In genomic region chr16:27376556-27376955, GRCm38 (mm10) we compare ENCODE assay signal across 38 mouse cellular contexts. TPM values are rescaled to one million over a fixed set of nuclear protein-coding genes. Genes with fewer than 3 reads are reported as not detected.
"Had no signal": no experiment of that assay in that cellular context is flagged by ENCODE, and none has a peak within 500 bp of the region (broad histone marks: within the 10 kb centered on the region; RNA-seq: fewer than 3 reads in every experiment).

No protein-coding gene starts in this region.

- H3K36me3 ChIP-seq: heart, embryonic 13.5 days; heart, embryonic 15.5 days; hindbrain, embryonic 10.5 days; hindbrain, embryonic 12.5 days; intestine, embryonic 15.5 days; limb, embryonic 13.5 days; limb, embryonic 15.5 days; liver, embryonic 12.5 days had no signal

- H3K27me3 ChIP-seq: heart, embryonic 13.5 days; heart, embryonic 15.5 days; hindbrain, embryonic 12.5 days; intestine, embryonic 15.5 days; limb, embryonic 13.5 days; limb, embryonic 15.5 days; liver, embryonic 12.5 days had no signal

- DNase-seq: gastrocnemius, adult 2 months; gastrocnemius, postnatal 10 days; gastrocnemius, postnatal 25 days; heart, adult 11 months; heart, adult 2 months; heart, postnatal 14 days; heart, postnatal 36 days; kidney, adult 18-20 months; kidney, adult 8-10 months; kidney, postnatal 10 days; kidney, postnatal 36 days; layer of hippocampus, postnatal 36 days; left cerebral cortex, postnatal 4 days had no signal

- H3K9me3 ChIP-seq: heart, embryonic 13.5 days; heart, embryonic 15.5 days; hindbrain, embryonic 10.5 days; hindbrain, embryonic 12.5 days; intestine, embryonic 15.5 days; limb, embryonic 13.5 days; limb, embryonic 15.5 days; liver, embryonic 12.5 days had no signal

- H3K4me1 ChIP-seq: heart, embryonic 13.5 days; heart, embryonic 15.5 days; hindbrain, embryonic 10.5 days; hindbrain, embryonic 12.5 days; intestine, embryonic 15.5 days; limb, embryonic 13.5 days; limb, embryonic 15.5 days; liver, embryonic 12.5 days had no signal

- H3K4me3 ChIP-seq: gastrocnemius, adult 2 months; heart, adult 2 months; heart, embryonic 13.5 days; heart, embryonic 15.5 days; hindbrain, embryonic 10.5 days; hindbrain, embryonic 12.5 days; intestine, embryonic 15.5 days; limb, embryonic 13.5 days; limb, embryonic 15.5 days; liver, embryonic 12.5 days had no signal

- H3K9ac ChIP-seq: heart, embryonic 13.5 days; heart, embryonic 15.5 days; hindbrain, embryonic 12.5 days; hindbrain, embryonic 14.5 days; intestine, embryonic 15.5 days; limb, embryonic 13.5 days; limb, embryonic 15.5 days; liver, embryonic 12.5 days had no signal

- H3K27ac ChIP-seq: gastrocnemius, adult 2 months; heart, adult 2 months; heart, embryonic 13.5 days; heart, embryonic 15.5 days; hindbrain, embryonic 10.5 days; hindbrain, embryonic 12.5 days; hindbrain, embryonic 14.5 days; intestine, embryonic 15.5 days; limb, embryonic 13.5 days; limb, embryonic 15.5 days; liver, embryonic 12.5 days had no signal

- ATAC-seq: hindbrain, embryonic 16.5 days; inflammation-experienced regulatory T-cells, adult 6 months; intestine, embryonic 15.5 days; intestine, postnatal 0 days; liver, embryonic 12.5 days had no signal

RNA-seq across cellular contexts. Expression of gene Uts2b, which starts 6.5 kb away (rescaled TPM):
- total RNA-seq: gastrocnemius, adult 2 months; gastrocnemius, postnatal 10 days; gastrocnemius, postnatal 25 days; gastrocnemius, postnatal 4 days; layer of hippocampus, adult 18-20 months; layer of hippocampus, postnatal 10 days; layer of hippocampus, postnatal 36 days; left cerebral cortex, adult 18-20 months; left cerebral cortex, adult 8-10 months; left cerebral cortex, postnatal 10 days; left cerebral cortex, postnatal 25 days; left cerebral cortex, postnatal 4 days; liver, adult 2 months had no signal
- polyA plus RNA-seq: frontal cortex, adult 2 months; inflammation-experienced regulatory T-cells, adult 6 months; kidney, embryonic 14.5 days; kidney, embryonic 16.5 days; large intestine, adult 2 months; limb, embryonic 11.5 days; liver, adult 2 months; liver, embryonic 12.5 days had no signal
